Mouse (Mus musculus) thymus, postnatal 25 days (tissue): ENCODE measurements around the gene Gabbr1.
A peak's percentile ranks its signal among the peaks of the same experiment; 100 is the strongest.

ENCODE experiments used
- DNase-seq: peaks from one replicate; pipeline ENCODE4 v3.0.0; 2022

Gabbr1 gene

DNA sequence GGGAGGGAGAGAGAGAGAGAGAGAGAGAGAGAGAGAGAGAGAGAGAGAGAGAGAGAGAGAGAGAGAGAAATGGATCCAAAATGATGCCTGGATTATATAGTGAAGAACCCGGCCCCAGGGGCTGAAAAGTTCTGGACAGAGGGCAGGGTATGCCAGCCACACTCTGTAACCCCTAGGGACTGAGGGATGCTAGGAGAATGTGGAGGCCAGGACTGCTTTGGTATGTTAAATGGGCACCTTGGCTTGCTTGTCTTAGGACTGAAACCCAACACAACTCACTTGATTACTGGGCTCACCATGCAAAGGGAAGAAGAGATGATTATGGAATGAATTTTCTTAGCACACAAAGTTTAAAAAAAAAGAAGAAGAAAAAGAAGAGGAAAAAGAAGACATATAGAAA lies 32.4 kb downstream of the Gabbr1 start:
- no peak for DNase-seq

DNA sequence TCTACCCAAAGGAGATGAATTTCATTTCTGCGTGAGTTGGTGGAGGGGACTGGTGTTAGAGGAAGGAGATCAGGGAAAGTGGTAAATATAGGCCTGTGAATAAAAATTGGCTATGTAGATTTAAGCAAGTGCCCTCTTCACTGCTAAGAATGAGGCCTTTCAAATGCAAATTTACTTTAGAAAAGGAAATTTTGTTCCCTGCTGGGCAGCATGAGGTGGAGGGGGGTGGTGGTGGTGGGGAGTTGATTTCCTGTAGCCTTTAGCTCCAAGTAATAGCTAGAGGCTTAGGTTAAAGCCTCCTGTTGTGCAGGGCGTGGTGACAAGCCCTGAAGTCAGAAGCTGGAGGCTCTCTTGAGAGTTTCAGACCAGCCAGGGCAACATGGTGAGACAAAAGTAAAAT lies 33.2 kb downstream of the Gabbr1 start:
- no peak for DNase-seq

DNA sequence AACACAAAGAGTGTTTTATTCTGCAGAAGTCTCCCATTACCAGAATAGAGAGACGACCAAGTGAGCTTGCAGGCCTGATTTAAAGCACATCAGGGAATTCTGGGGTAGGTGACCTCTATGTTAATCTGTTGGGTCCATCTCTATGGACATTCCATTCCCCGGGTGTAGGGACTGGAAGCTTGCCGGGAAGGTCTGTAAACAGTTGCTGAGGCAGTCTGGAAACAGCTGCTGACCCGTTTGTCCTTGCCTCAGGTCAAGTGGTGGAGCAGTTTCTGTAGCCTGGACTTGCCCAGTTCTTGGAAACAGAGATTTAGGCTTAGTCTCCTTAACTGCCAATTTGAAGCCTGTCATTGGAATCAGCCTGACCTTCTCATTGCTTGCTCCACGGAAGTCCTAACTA lies 34.4 kb downstream of the Gabbr1 start:
- no peak for DNase-seq

DNA sequence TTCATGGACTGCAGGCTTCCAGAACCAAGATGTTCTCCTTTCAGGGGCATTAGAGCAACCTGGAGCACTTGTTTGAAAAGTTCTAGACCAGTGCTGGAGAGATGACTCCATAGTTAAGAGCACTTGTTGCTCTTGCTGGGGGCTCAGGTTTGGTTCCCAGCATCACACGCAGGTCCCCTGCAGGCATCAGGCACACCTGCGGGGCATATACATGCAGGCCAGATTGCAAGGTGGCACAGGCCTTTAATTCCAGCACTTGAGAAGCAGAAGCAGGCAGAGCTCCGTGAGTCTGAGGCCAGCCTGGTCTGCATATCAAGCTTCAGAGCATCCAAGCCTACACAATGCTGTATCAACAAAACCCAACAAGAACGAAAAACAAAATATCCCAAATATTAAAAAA lies 35.9 kb downstream of the Gabbr1 start:
- no peak for DNase-seq

DNA sequence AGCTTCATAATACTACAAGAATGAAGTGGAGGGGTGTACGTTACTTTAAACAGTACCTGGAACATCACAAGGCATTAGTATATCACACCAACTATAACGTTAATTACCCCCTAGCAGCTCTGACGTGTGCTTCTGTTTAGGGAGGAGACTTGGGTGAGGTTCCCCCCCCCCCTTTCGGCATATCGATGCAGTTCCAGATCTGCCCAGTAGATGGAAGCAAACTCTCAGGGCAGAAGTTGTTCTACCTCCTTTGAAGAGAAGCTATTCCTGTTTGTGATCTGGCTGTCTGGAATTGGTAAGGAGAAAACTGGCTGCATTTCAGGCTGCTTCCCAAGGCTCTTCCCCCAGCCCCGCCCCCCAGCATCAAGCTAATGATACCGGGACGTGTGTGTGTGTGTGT lies 37.6 kb downstream of the Gabbr1 start:
- peak; percentile 43 for DNase-seq

DNA sequence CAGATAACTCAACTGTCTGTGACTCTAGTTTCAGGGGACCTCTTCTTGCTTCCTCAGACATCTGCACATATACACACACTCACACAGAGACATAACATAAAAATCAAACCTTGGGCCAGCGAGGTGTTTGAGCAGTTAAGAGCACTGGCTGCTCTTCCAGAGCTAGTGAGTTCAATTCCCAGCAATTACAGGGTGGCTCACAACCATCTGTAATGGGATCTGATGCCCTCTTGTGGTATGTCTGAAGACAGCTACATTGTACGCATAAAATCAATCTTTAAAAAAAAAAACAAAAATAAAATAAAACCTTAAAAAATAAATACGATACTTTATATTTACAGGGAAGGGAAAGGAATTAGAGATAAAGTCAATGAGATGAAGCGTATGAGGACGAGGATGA lies 38.9 kb downstream of the Gabbr1 start:
- DNase-seq, result no peak

DNA sequence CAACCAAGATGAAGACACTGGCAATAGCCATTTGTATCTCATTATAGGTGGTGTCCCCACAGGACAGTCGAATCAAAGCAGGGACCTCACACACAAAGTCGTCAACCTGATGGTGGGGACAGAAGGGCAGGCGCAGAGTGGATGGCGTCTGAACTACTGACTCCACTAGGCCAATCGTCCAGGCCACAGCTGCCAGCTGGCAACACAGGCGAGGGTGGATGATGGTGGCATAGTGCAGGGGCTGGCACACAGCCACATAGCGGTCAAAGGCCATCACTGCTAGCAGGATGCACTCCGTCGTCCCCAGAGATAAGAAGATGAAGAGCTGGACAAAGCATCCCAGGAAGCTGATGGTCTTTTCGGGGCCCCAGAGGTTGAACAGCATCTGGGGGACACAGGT lies 39.8 kb downstream of the Gabbr1 start:
- no peak for DNase-seq

DNA sequence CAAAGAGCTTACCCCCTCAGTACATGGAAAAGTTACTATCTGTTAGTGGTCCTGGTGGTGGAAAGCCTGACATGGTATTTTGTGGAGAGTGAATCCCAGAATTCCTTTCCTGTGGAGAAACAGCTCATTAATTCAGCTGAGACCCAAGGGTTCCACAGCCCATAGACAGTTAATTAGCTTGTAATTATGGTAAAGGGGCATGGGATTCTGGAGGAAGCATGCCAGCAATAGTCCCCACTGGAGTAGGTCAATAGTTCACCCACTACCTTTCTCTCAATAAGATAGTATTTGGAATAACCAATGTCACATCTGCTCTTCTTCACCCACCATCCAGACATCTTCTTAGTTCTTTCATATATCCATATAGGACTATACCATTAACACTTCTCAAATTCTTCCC lies 42.6 kb downstream of the Gabbr1 start, which contains the start of gene Olfr90:
TSS of gene Olfr90 (minus strand) at position 101 of the 400 bp plus-strand sequence.
- no peak for DNase-seq

DNA sequence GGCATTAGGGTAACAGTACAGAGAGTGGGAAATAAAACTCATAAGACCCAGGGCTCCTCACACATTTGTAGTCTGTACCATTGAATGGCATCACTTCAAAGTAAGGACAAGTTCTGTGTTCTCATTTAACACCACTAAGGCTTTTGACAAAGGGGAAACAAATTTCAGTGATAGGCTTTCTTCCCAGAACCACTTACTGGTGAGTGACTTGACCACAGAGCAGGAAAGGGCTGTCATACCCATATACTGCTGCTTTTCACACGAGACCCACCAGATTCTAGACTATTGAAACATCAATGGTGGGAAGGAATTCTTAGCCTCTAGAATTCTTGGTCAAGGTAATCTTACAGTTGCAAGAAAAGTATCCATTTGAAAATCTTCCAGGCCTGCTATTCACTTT lies 46.4 kb downstream of the Gabbr1 start:
- no peak for DNase-seq

DNA sequence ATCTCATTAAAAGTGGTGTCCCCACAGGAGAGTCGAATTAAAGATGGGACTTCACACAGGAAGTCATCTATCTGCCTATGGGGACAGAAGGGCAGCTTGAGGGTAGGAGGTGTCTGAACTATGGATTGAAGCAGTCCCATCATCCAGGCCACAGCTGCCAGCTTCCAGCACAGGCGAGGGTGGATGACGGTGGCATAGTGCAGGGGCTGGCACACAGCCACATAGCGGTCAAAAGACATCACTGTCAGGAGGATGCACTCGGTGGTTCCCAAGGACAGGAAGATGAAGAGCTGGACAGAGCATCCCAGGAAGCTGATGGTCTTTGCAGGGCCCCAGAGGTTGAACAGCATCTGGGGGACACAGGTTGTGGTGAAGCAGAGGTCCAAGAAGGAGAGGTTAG lies 47.5 kb downstream of the Gabbr1 start:
- no peak for DNase-seq

DNA sequence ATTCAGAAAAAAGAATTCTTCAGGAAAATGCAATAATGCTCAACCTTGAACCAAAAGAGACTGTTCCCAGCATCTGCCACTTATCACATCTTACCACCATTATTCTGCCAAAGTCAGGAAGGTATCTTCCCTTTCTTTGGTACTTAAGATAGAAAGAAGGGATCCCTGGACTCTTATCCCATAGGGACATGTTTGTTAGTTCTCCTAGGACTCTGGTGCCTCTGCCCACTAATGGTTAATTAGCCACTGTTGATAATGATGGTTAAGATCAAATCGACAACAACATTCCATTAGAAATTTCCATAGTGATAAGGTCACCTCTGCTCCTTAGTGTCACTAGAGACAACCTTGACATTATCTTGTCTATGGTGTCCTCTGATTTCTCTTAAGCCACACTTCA lies 52.4 kb downstream of the Gabbr1 start, which contains the start of gene Olfr91:
TSS of gene Olfr91 (minus strand) at position 101 of the 400 bp plus-strand sequence.
- no peak for DNase-seq

DNA sequence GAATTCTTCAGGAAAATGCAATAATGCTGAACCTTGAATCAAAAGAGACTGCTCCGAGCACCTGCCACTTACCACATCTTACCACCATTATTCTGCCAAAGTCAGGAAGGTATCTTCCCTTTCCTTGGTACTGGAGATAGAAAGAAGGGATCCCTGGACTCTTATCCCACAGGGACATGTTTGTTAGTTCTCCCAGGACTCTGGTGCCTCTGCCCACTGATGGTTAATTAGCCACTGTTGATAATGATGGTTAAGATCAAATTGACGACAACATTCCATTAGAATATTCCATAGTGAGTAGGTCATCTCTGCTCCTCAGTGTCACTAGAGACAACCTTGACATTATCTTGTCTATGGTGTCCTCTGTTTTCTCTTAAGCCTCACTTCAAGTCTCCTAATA lies 74.2 kb downstream of the Gabbr1 start, which contains the start of gene Olfr92:
TSS of gene Olfr92 (minus strand) at position 101 of the 400 bp plus-strand sequence.
- DNase-seq, result no peak
